Comparison of ENCODE assay signal across 8 mouse cellular contexts in the genomic region with DNA sequence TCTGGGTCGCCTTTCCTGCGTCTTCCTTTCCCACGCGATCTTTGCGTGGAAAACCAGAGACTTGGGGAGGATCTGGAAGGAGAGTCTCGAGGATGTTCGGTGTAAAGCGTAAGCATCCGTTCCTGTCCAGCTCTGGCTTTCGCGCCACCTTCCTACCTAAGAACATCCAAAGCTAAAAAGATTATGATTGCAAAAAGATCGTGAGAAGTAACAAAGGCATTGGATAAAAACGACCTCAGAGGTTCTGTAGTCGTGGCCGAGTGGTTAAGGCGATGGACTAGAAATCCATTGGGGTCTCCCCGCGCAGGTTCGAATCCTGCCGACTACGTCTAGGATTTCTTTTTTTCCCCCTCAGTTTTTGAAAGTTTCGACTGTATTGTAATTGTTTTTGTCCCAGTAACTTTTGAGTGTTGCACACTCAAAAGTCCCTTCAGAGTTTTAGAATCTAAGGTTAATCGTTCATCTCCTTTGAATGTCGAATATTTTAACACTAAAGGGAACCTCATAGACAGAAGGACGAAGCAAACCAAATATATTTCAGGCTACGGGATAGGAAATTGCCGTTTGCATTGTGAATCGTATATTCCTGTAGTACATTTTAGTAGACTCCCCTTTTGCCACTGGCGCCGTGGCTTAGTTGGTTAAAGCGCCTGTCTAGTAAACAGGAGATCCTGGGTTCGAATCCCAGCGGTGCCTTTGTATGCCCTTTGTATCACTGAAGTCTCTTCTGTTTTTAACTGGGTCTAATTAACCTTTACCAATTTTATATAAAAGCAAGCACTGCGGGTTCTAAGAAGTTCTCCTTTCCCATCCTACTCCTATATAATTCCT. TPM values are rescaled to one million over a fixed set of nuclear protein-coding genes. Genes with fewer than 3 reads are reported as not detected.
DNase-seq lines count a peak whose midpoint lies in the region; ATAC-seq lines count a peak whose summit lies in the region.

No protein-coding gene starts in this region.

- under 1% methylated on average over 34 of the region's 34 CpGs for WGBS in forebrain, embryonic 16.5 days
- 1% methylated on average over 34 of the region's 34 CpGs for WGBS in hindbrain, embryonic 12.5 days

- H3K27me3 ChIP-seq in forebrain, embryonic 16.5 days (replicated peaks; ENCODE audit: control insufficient read depth, insufficient read depth, low read length) = no peaks in the 10 kb centered on the region
- H3K27me3 ChIP-seq in hindbrain, embryonic 12.5 days = no peaks in the 10 kb centered on the region

- DNase-seq in MN1 (ENCODE audit: low spot score) = peak; percentile 91
- DNase-seq in cerebellum, adult 18-20 months = peak; percentile 79 to 87
- peak; percentile 80 to 92 for DNase-seq in layer of hippocampus, postnatal 14 days (ENCODE audit: low spot score in 2 of 2)
- DNase-seq in lung, postnatal 10 days = peak; percentile 80
- DNase-seq in retina, postnatal 7 days (ENCODE audit: low read depth, low spot score) = peak; percentile 86
- DNase-seq in thymus, postnatal 4 days = peak; percentile 86

- peak overlapping the region; percentile 70 for H3K4me3 ChIP-seq in forebrain, embryonic 16.5 days (replicated peaks; ENCODE audit: low read length)
- H3K4me3 ChIP-seq in hindbrain, embryonic 12.5 days = peak overlapping the region; percentile 65

- peak overlapping the region; percentile 51 for H3K4me2 ChIP-seq in forebrain, embryonic 16.5 days (ENCODE audit: low read length)
- peak overlapping the region; percentile 51 for H3K4me2 ChIP-seq in hindbrain, embryonic 12.5 days (replicated peaks)

- peak overlapping the region; percentile 58 for H3K9ac ChIP-seq in forebrain, embryonic 16.5 days (replicated peaks; ENCODE audit: low read depth, low read length)
- H3K9ac ChIP-seq in hindbrain, embryonic 12.5 days = peak overlapping the region; percentile 70

- peak; percentile 29 for ATAC-seq in forebrain, embryonic 16.5 days
- peak; percentile 15; the same call in 1 of the 2 replicates for ATAC-seq in hindbrain, embryonic 12.5 days (ENCODE audit: low FRiP score)

- H3K4me1 ChIP-seq in forebrain, embryonic 16.5 days (replicated peaks; ENCODE audit: control insufficient read depth, insufficient read depth, low read length) = peaks cover 30% of the 10 kb centered on the region
- H3K4me1 ChIP-seq in hindbrain, embryonic 12.5 days = peaks cover 26% of the 10 kb centered on the region

- H3K36me3 ChIP-seq in forebrain, embryonic 16.5 days (ENCODE audit: control insufficient read depth, insufficient read depth) = peaks cover 3% of the 10 kb centered on the region
- peaks cover 35% of the 10 kb centered on the region for H3K36me3 ChIP-seq in hindbrain, embryonic 12.5 days

- H3K9me3 ChIP-seq in forebrain, embryonic 16.5 days (ENCODE audit: control insufficient read depth, low read length) = no peaks in the 10 kb centered on the region
- no peaks in the 10 kb centered on the region for H3K9me3 ChIP-seq in hindbrain, embryonic 12.5 days (replicated peaks)

- H3K27ac ChIP-seq in forebrain, embryonic 16.5 days (ENCODE audit: low read length) = peak overlapping the region; percentile 87
- peak overlapping the region; percentile 80 for H3K27ac ChIP-seq in hindbrain, embryonic 12.5 days

RNA-seq across cellular contexts. Expression of a gene that starts 8.0 kb away (rescaled TPM):
- 56.7 and 68.2 TPM in 2 replicates for polyA plus RNA-seq in forebrain, embryonic 16.5 days (2015; fragmentation: Nextera tagmentation; extraction: Ambion mirVana)
- polyA plus RNA-seq in hindbrain, embryonic 12.5 days (2016; fragmentation: Nextera tagmentation; extraction: Ambion mirVana) = 95.5 and 100 TPM in 2 replicates
- 1 to 10 TPM; 2.1 to 2.3 TPM for total RNA-seq in layer of hippocampus, postnatal 14 days (2021)

RNA-seq across cellular contexts. Expression of a gene that starts 21.7 kb away (rescaled TPM):
- 70.1 and 79.1 TPM in 2 replicates for polyA plus RNA-seq in forebrain, embryonic 16.5 days (2015; fragmentation: Nextera tagmentation; extraction: Ambion mirVana)
- polyA plus RNA-seq in hindbrain, embryonic 12.5 days (2016; fragmentation: Nextera tagmentation; extraction: Ambion mirVana) = 64.8 and 66.4 TPM in 2 replicates
- total RNA-seq in layer of hippocampus, postnatal 14 days (2021) = 10 to 100 TPM; 33.6 to 38.8 TPM

RNA-seq across cellular contexts. Expression of a gene that starts 22.1 kb away (rescaled TPM):
- polyA plus RNA-seq in forebrain, embryonic 16.5 days (2015; fragmentation: Nextera tagmentation; extraction: Ambion mirVana) = 11.4 and 12.3 TPM in 2 replicates
- 15.8 and 16.6 TPM in 2 replicates for polyA plus RNA-seq in hindbrain, embryonic 12.5 days (2016; fragmentation: Nextera tagmentation; extraction: Ambion mirVana)
- total RNA-seq in layer of hippocampus, postnatal 14 days (2021) = 10 to 100 TPM; 25.2 to 26.4 TPM

RNA-seq across cellular contexts. Expression of a gene that starts 29.2 kb away (rescaled TPM):
- 21.7 and 24.7 TPM in 2 replicates for polyA plus RNA-seq in forebrain, embryonic 16.5 days (2015; fragmentation: Nextera tagmentation; extraction: Ambion mirVana)
- polyA plus RNA-seq in hindbrain, embryonic 12.5 days (2016; fragmentation: Nextera tagmentation; extraction: Ambion mirVana) = 27.8 and 31.0 TPM in 2 replicates
- 10 to 100 TPM; 24.1 to 25.3 TPM for total RNA-seq in layer of hippocampus, postnatal 14 days (2021)

RNA-seq across cellular contexts. Expression of a gene that starts 33.2 kb away (rescaled TPM):
- 43.7 and 48.4 TPM in 2 replicates for polyA plus RNA-seq in forebrain, embryonic 16.5 days (2015; fragmentation: Nextera tagmentation; extraction: Ambion mirVana)
- 39.4 and 45.1 TPM in 2 replicates for polyA plus RNA-seq in hindbrain, embryonic 12.5 days (2016; fragmentation: Nextera tagmentation; extraction: Ambion mirVana)
- total RNA-seq in layer of hippocampus, postnatal 14 days (2021) = 10 to 100 TPM; 13.5 to 13.7 TPM

Comparison
In these comparisons a context has a peak if more than half of its experiments do, and no peak if none do; other contexts are left out.
1. Peak in every context shown above with its lines: DNase-seq, ATAC-seq, H3K4me3 ChIP-seq and H3K27ac ChIP-seq.